Mouse (Mus musculus): ENCODE measurements at regions not wholly inside any gene's neighbourhood (a gene's known extent, or its start where the extent isn't known, plus 50 kb on each side); places are given as distances from the start of the nearest gene placed in this dataset.
A peak's percentile ranks its signal among the peaks of the same experiment; 100 is the strongest.

- H3K36me3 ChIP-seq (ENCODE audit: control insufficient read depth, insufficient read depth, low read length) = no peaks in the 10 kb centered on the region
- no peaks in the 10 kb centered on the region for H3K4me1 ChIP-seq (ENCODE audit: control insufficient read depth, insufficient read depth, low read length)
- H3K27ac ChIP-seq (ENCODE audit: low read depth, low read length) = no peak overlapping the region
- H3K27me3 ChIP-seq (ENCODE audit: control insufficient read depth, insufficient read depth, low read length) = no peaks in the 10 kb centered on the region
- no peak for ATAC-seq (ENCODE audit: low FRiP score, low TSS enrichment)
- no peak overlapping the region for H3K4me2 ChIP-seq (replicated peaks; ENCODE audit: low read depth, low read length)
- H3K9me3 ChIP-seq (ENCODE audit: control insufficient read depth, low read length) = no peaks in the 10 kb centered on the region
- 50% methylated on average over 8 of the region's 8 CpGs for WGBS
- H3K9ac ChIP-seq (ENCODE audit: low read depth, low read length) = no peak overlapping the region
- no peak overlapping the region for H3K4me3 ChIP-seq (ENCODE audit: low read length)
These were observed 385.6 kb downstream of the Med13l start for GRCm38 (mm10) chr5:118946090-118946489.

- WGBS = 34% methylated on average over 2 of the region's 2 CpGs
- no peak for ATAC-seq (ENCODE audit: low FRiP score, low TSS enrichment)
- Histone ChIP-seq H3K27me3 (ENCODE audit: control insufficient read depth, insufficient read depth, low read length) (no peaks in the 10 kb centered on the region), H3K4me1 (ENCODE audit: control insufficient read depth, insufficient read depth, low read length) (no peaks in the 10 kb centered on the region), H3K36me3 (ENCODE audit: control insufficient read depth, insufficient read depth, low read length) (no peaks in the 10 kb centered on the region), H3K9me3 (ENCODE audit: control insufficient read depth, low read length) (no peaks in the 10 kb centered on the region), H3K4me3 (ENCODE audit: low read length) (no peak overlapping the region), H3K4me2 (replicated peaks; ENCODE audit: low read depth, low read length) (no peak overlapping the region), H3K9ac (ENCODE audit: low read depth, low read length) (no peak overlapping the region), H3K27ac (ENCODE audit: low read depth, low read length) (no peak overlapping the region)
These were observed 386.5 kb downstream of the Med13l start for GRCm38 (mm10) chr5:118946994-118947393.

- H3K4me1 ChIP-seq (ENCODE audit: control insufficient read depth, insufficient read depth, low read length) = no peaks in the 10 kb centered on the region
- H3K36me3 ChIP-seq (ENCODE audit: control insufficient read depth, insufficient read depth, low read length) = no peaks in the 10 kb centered on the region
- H3K27ac ChIP-seq (ENCODE audit: low read depth, low read length) = no peak overlapping the region
- no peak overlapping the region for H3K9ac ChIP-seq (ENCODE audit: low read depth, low read length)
- 90% methylated on average over 6 of the region's 6 CpGs for WGBS
- H3K9me3 ChIP-seq (ENCODE audit: control insufficient read depth, low read length) = no peaks in the 10 kb centered on the region
- H3K4me2 ChIP-seq (replicated peaks; ENCODE audit: low read depth, low read length) = no peak overlapping the region
- H3K27me3 ChIP-seq (ENCODE audit: control insufficient read depth, insufficient read depth, low read length) = no peaks in the 10 kb centered on the region
- no peak for ATAC-seq (ENCODE audit: low FRiP score, low TSS enrichment)
- no peak overlapping the region for H3K4me3 ChIP-seq (ENCODE audit: low read length)
These were observed 387.8 kb downstream of the Med13l start for GRCm38 (mm10) chr5:118948119-118948786.

GRCm38 (mm10) chr5:118951067-118951466 is 390.6 kb downstream of the Med13l start:
- Histone ChIP-seq H3K27me3 (ENCODE audit: control insufficient read depth, insufficient read depth, low read length) (no peaks in the 10 kb centered on the region), H3K4me3 (ENCODE audit: low read length) (no peak overlapping the region), H3K9me3 (ENCODE audit: control insufficient read depth, low read length) (no peaks in the 10 kb centered on the region), H3K4me2 (replicated peaks; ENCODE audit: low read depth, low read length) (no peak overlapping the region), H3K36me3 (ENCODE audit: control insufficient read depth, insufficient read depth, low read length) (no peaks in the 10 kb centered on the region), H3K9ac (ENCODE audit: low read depth, low read length) (no peak overlapping the region), H3K4me1 (ENCODE audit: control insufficient read depth, insufficient read depth, low read length) (no peaks in the 10 kb centered on the region), H3K27ac (ENCODE audit: low read depth, low read length) (no peak overlapping the region)
- ATAC-seq (ENCODE audit: low FRiP score, low TSS enrichment) = 0 out of 2 replicates have a peak, but pooled peaks have one; percentile 16
- WGBS = 53% methylated on average over 7 of the region's 7 CpGs

GRCm38 (mm10) chr5:118960521-118961001 is 400.1 kb downstream of the Med13l start:
- H3K4me1 ChIP-seq (ENCODE audit: control insufficient read depth, insufficient read depth, low read length) = peaks cover 11% of the 10 kb centered on the region
- H3K27me3 ChIP-seq (ENCODE audit: control insufficient read depth, insufficient read depth, low read length) = no peaks in the 10 kb centered on the region
- H3K36me3 ChIP-seq (ENCODE audit: control insufficient read depth, insufficient read depth, low read length) = no peaks in the 10 kb centered on the region
- ATAC-seq (ENCODE audit: low FRiP score, low TSS enrichment) = peak; percentile 75
- WGBS = 45% methylated on average over 21 of the region's 21 CpGs
- no peak overlapping the region for H3K27ac ChIP-seq (ENCODE audit: low read depth, low read length)
- H3K9me3 ChIP-seq (ENCODE audit: control insufficient read depth, low read length) = peaks cover 6% of the 10 kb centered on the region; the same call in 1 of the 2 replicates
- H3K9ac ChIP-seq (ENCODE audit: low read depth, low read length) = no peak overlapping the region
- H3K4me2 ChIP-seq (replicated peaks; ENCODE audit: low read depth, low read length) = no peak overlapping the region
- no peak overlapping the region for H3K4me3 ChIP-seq (ENCODE audit: low read length)

GRCm38 (mm10) chr5:118961091-118961490 is 400.6 kb downstream of the Med13l start:
- ATAC-seq (ENCODE audit: low FRiP score, low TSS enrichment) = peak; percentile 70
- 53% methylated on average over 11 of the region's 11 CpGs for WGBS
- no peaks in the 10 kb centered on the region for H3K36me3 ChIP-seq (ENCODE audit: control insufficient read depth, insufficient read depth, low read length)

GRCm38 (mm10) chr5:118962152-118962551 is 401.7 kb downstream of the Med13l start:
- H3K4me1 ChIP-seq (ENCODE audit: control insufficient read depth, insufficient read depth, low read length) = peaks cover 11% of the 10 kb centered on the region
- WGBS = 61% methylated on average over 3 of the region's 3 CpGs
- no peak for ATAC-seq (ENCODE audit: low FRiP score, low TSS enrichment)
- no peak overlapping the region for H3K4me2 ChIP-seq (replicated peaks; ENCODE audit: low read depth, low read length)
- H3K4me3 ChIP-seq (ENCODE audit: low read length) = no peak overlapping the region
- H3K27ac ChIP-seq (ENCODE audit: low read depth, low read length) = peak overlapping the region; percentile 81
- H3K9me3 ChIP-seq (ENCODE audit: control insufficient read depth, low read length) = peaks cover 6% of the 10 kb centered on the region; the same call in 1 of the 2 replicates
- H3K27me3 ChIP-seq (ENCODE audit: control insufficient read depth, insufficient read depth, low read length) = no peaks in the 10 kb centered on the region
- H3K9ac ChIP-seq (ENCODE audit: low read depth, low read length) = no peak overlapping the region
- H3K36me3 ChIP-seq (ENCODE audit: control insufficient read depth, insufficient read depth, low read length) = no peaks in the 10 kb centered on the region

More at GRCm38 (mm10) chr5:118961091-118961490, 400.6 kb downstream of the Med13l start:
- Histone ChIP-seq H3K4me2 (replicated peaks; ENCODE audit: low read depth, low read length) (no peak overlapping the region), H3K27ac (ENCODE audit: low read depth, low read length) (peak overlapping the region; percentile 81), H3K9me3 (ENCODE audit: control insufficient read depth, low read length) (peaks cover 6% of the 10 kb centered on the region; the same call in 1 of the 2 replicates), H3K9ac (ENCODE audit: low read depth, low read length) (0 out of 2 replicates have a peak overlapping the region, but pooled peaks have one; percentile 2), H3K4me3 (ENCODE audit: low read length) (no peak overlapping the region), H3K27me3 (ENCODE audit: control insufficient read depth, insufficient read depth, low read length) (no peaks in the 10 kb centered on the region), H3K4me1 (ENCODE audit: control insufficient read depth, insufficient read depth, low read length) (peaks cover 11% of the 10 kb centered on the region)

GRCm38 (mm10) chr5:118963001-118963400 is 402.5 kb downstream of the Med13l start:
- H3K27ac ChIP-seq (ENCODE audit: low read depth, low read length) = no peak overlapping the region
- WGBS = 77% methylated on average over 3 of the region's 3 CpGs
- no peak overlapping the region for H3K4me2 ChIP-seq (replicated peaks; ENCODE audit: low read depth, low read length)
- no peaks in the 10 kb centered on the region for H3K27me3 ChIP-seq (ENCODE audit: control insufficient read depth, insufficient read depth, low read length)
- H3K4me3 ChIP-seq (ENCODE audit: low read length) = no peak overlapping the region
- no peak for ATAC-seq (ENCODE audit: low FRiP score, low TSS enrichment)
- peaks cover 14% of the 10 kb centered on the region for H3K4me1 ChIP-seq (ENCODE audit: control insufficient read depth, insufficient read depth, low read length)
- peaks cover 6% of the 10 kb centered on the region; the same call in 1 of the 2 replicates for H3K9me3 ChIP-seq (ENCODE audit: control insufficient read depth, low read length)
- H3K9ac ChIP-seq (ENCODE audit: low read depth, low read length) = no peak overlapping the region
- H3K36me3 ChIP-seq (ENCODE audit: control insufficient read depth, insufficient read depth, low read length) = no peaks in the 10 kb centered on the region

- peak overlapping the region; percentile 62; the same call in 1 of the 2 replicates for H3K27ac ChIP-seq (ENCODE audit: low read depth, low read length)
- H3K27me3 ChIP-seq (ENCODE audit: control insufficient read depth, insufficient read depth, low read length) = no peaks in the 10 kb centered on the region
- no peak for ATAC-seq (ENCODE audit: low FRiP score, low TSS enrichment)
These were observed 406.4 kb downstream of the Med13l start for GRCm38 (mm10) chr5:118966901-118967300.

More at GRCm38 (mm10) chr5:118966901-118967300, 406.4 kb downstream of the Med13l start:
- Histone ChIP-seq H3K4me1 (ENCODE audit: control insufficient read depth, insufficient read depth, low read length) (peaks cover 6% of the 10 kb centered on the region; the same call in 1 of the 2 replicates), H3K4me3 (ENCODE audit: low read length) (no peak overlapping the region), H3K9ac (ENCODE audit: low read depth, low read length) (no peak overlapping the region), H3K9me3 (ENCODE audit: control insufficient read depth, low read length) (no peaks in the 10 kb centered on the region), H3K4me2 (replicated peaks; ENCODE audit: low read depth, low read length) (no peak overlapping the region), H3K36me3 (ENCODE audit: control insufficient read depth, insufficient read depth, low read length) (no peaks in the 10 kb centered on the region)
- 78% methylated on average over 6 of the region's 6 CpGs for WGBS

Measured in kidney, embryonic 14.5 days (tissue).